Mouse (Mus musculus) cortical plate, adult 2 months (tissue): ENCODE measurements around the gene Pde6b.

ENCODE experiments used
- CTCF ChIP-seq: fragments of 200-500 bp; IDR thresholded peaks from 2 replicates; pipeline ENCODE4 v1.5.1; 2011; ENCODE audit warnings: mild to moderate bottlenecking, control low read depth, low read length; ENCODE audit not compliant: insufficient read depth; ENCODE audit errors: extremely low read depth
- POLR2A ChIP-seq: fragments of 200-500 bp; IDR thresholded peaks from 2 replicates; pipeline ENCODE4 v1.6.1; 2011; ENCODE audit warnings: mild to moderate bottlenecking, low read length, control low read depth; ENCODE audit not compliant: insufficient read depth; ENCODE audit errors: extremely low read depth

GRCm38 (mm10) chr5:108386449-108386848 is 1.7 kb upstream of the Pde6b start:
- TF ChIP-seq POLR2A (no peak), CTCF (no peak)
